Mouse (Mus musculus) hindbrain, embryonic 15.5 days (tissue): ENCODE data around the gene Acsm2. TPM values are rescaled to one million over a fixed set of nuclear protein-coding genes. Genes with fewer than 3 reads are reported as not detected.

Source experiments
- ATAC-seq: fragments of 200-750 bp; cut with Nextera tagmentation; 2 replicates; pipeline ENCODE4 v1.8.0; 2017; ENCODE audit warnings: low read depth, moderate number of reproducible peaks, moderate TSS enrichment; ENCODE audit not compliant: low FRiP score
- H3K27ac ChIP-seq: fragments of 300-500 bp; sonication (generic); replicated peaks from 2 replicates; pipeline ENCODE4 v1.5.1; 2015; ENCODE audit warnings: mild to moderate bottlenecking, inconsistent platforms
- H3K27me3 ChIP-seq: fragments of 300-500 bp; sonication (generic); 2 replicates; pipeline ENCODE4 v1.6.1; 2015; ENCODE audit warnings: control low read depth, inconsistent platforms
- H3K36me3 ChIP-seq: fragments of 300-500 bp; sonication (generic); 2 replicates; pipeline ENCODE4 v1.6.1; 2015; ENCODE audit warnings: control low read depth, inconsistent platforms
- H3K4me1 ChIP-seq: fragments of 300-500 bp; sonication (generic); replicated peaks from 2 replicates; pipeline ENCODE4 v1.6.1; 2015; ENCODE audit warnings: control low read depth, inconsistent platforms
- H3K4me2 ChIP-seq: fragments of 300-500 bp; sonication (generic); 2 replicates; pipeline ENCODE4 v1.6.1; 2015; ENCODE audit warnings: moderate library complexity, mild to moderate bottlenecking, inconsistent platforms
- H3K4me3 ChIP-seq: fragments of 300-500 bp; sonication (generic); 2 replicates; pipeline ENCODE4 v1.5.1; 2015; ENCODE audit warnings: mild to moderate bottlenecking, inconsistent platforms
- H3K9ac ChIP-seq: fragments of 300-500 bp; sonication (generic); 2 replicates; pipeline ENCODE4 v1.6.1; 2015; ENCODE audit warnings: inconsistent platforms
- H3K9me3 ChIP-seq: fragments of 300-500 bp; sonication (generic); 2 replicates; pipeline ENCODE4 v1.6.1; 2016; ENCODE audit warnings: control low read depth, inconsistent platforms
- WGBS: fragments of 180-500 bp; shearing (Covaris S2); methylation state at CpG from one replicate; pipeline ENCODE4 v1.1.7; 2015; 5-methylcytosine and 5-hydroxymethylcytosine counted together
- polyA plus RNA-seq: library from polyadenylated mRNA; unstranded; fragments of >200 nt; fragmentation: Nextera tagmentation; extraction: Ambion mirVana; gene quantifications from 2 replicates; pipeline ENCODE4 v1.2.1, GENCODE M21; 2015

Acsm2 gene
- polyA plus RNA-seq, 1 experiment from 2014 or later: 0.13 TPM

- Histone ChIP-seq H3K4me3 (no peak overlapping the region), H3K9me3 (no peaks in the 10 kb centered on the region), H3K4me2 (no peak overlapping the region), H3K36me3 (no peaks in the 10 kb centered on the region), H3K9ac (no peak overlapping the region), H3K27ac (no peak overlapping the region), H3K4me1 (no peaks in the 10 kb centered on the region), H3K27me3 (no peaks in the 10 kb centered on the region)
- WGBS: 89% methylated on average over 3 of the region's 3 CpGs
- no peak for ATAC-seq
Measured at GRCm38 (mm10) chr7:119594530-119595107, 40.5 kb downstream of the Acsm2 start.

GRCm38 (mm10) chr7:119595306-119595705 lies 41.2 kb downstream of the Acsm2 start:
- ATAC-seq: no peak
- 28% methylated on average over 1 of the region's 1 CpGs for WGBS

DNA sequence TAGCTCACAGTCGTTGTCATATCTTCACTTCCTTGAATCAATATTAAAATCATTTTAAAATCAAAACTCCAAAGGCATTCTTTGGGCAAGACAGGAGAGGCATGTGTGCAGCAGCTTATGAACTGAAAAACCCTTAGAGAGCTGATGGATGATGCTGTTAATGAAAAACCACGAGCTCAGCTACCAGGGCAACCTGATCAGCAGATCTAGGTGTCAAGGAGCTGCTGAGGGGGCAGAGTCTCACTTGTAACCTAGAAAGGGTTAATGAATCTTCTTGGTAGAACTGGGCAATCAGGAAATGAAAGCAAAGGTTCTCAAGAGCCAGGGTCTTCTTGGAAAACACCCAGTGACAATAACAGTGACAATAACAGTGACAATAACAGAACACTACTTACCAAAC lies 42.4 kb downstream of the Acsm2 start:
- no peak for ATAC-seq
- H3K36me3 ChIP-seq: no peaks in the 10 kb centered on the region
- 69% methylated on average over 2 of the region's 2 CpGs for WGBS

More at GRCm38 (mm10) chr7:119595306-119595705, 41.2 kb downstream of the Acsm2 start:
- Histone ChIP-seq H3K4me2 (no peak overlapping the region), H3K27ac (no peak overlapping the region), H3K4me3 (no peak overlapping the region), H3K36me3 (no peaks in the 10 kb centered on the region), H3K9ac (no peak overlapping the region), H3K9me3 (no peaks in the 10 kb centered on the region), H3K4me1 (no peaks in the 10 kb centered on the region), H3K27me3 (no peaks in the 10 kb centered on the region)

DNA sequence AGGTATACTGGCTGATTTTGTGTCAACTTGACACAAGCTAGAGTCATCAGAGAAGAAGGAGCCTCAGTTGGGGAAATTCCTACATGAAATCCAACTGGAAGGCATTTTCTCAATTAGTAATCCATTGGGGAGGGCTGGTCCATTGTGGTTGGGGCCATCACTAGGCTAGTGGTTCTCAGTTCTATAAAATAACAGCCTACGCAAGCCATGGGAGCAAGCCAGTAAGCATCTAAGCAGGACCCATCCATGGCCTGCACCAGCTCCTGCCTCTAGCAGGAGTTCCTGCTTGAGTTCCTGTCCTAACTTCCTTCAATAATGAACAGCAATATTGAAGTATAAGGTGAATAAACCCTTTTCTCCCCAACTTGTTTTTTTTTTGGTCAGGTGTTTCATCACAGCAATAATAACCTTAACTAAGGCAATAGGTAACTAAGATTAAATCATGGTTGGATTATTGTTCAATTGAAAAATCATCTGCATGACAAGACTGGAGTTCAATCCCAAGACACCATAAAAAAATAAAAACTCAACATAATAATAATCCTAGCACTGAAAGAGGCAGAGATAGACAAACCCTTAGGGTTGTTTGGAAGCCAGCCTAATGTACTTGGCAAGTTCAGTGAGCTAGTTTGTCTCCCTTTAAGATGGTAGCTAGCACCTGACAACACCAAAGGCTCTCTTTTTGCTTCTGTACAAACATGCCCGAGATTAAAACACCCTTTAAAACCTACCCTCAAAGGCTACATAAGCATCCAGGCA lies 47.2 kb downstream of the Acsm2 start:
- Histone ChIP-seq H3K4me1 (no peaks in the 10 kb centered on the region), H3K36me3 (no peaks in the 10 kb centered on the region), H3K9ac (no peak overlapping the region), H3K4me3 (no peak overlapping the region), H3K27ac (no peak overlapping the region), H3K9me3 (no peaks in the 10 kb centered on the region), H3K27me3 (no peaks in the 10 kb centered on the region), H3K4me2 (no peak overlapping the region)
- ATAC-seq: no peak
- 88% methylated on average over 2 of the region's 2 CpGs for WGBS

More for the DNA sequence above, 42.4 kb downstream of the Acsm2 start:
- no peaks in the 10 kb centered on the region for H3K27me3 ChIP-seq
- no peak overlapping the region for H3K9ac ChIP-seq
- no peaks in the 10 kb centered on the region for H3K9me3 ChIP-seq
- no peak overlapping the region for H3K4me3 ChIP-seq
- H3K4me2 ChIP-seq: no peak overlapping the region
- no peaks in the 10 kb centered on the region for H3K4me1 ChIP-seq
- H3K27ac ChIP-seq: no peak overlapping the region

DNA sequence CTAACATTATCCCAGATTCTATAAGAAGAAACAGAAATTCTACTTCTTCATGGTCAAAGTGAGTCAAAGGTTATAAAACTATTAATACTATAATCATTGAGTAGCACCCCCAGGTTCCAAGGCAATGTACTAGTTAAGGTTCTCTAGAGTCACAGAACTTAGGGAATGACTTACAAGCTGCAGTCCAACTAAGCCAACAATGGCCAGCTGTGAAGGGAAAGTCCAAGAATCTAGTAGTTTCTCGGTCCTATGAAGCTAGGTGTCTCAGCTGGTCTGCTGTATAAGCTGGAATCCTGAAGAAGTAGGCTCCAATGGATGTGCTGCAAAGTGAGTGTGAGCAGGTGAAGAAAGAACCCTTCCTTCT lies 47.8 kb downstream of the Acsm2 start:
- Histone ChIP-seq H3K4me2 (no peak overlapping the region), H3K9ac (no peak overlapping the region), H3K4me1 (no peaks in the 10 kb centered on the region), H3K27ac (no peak overlapping the region), H3K36me3 (no peaks in the 10 kb centered on the region), H3K27me3 (no peaks in the 10 kb centered on the region), H3K9me3 (no peaks in the 10 kb centered on the region), H3K4me3 (no peak overlapping the region)
- 81% methylated on average over 1 of the region's 1 CpGs for WGBS
- ATAC-seq: no peak

DNA sequence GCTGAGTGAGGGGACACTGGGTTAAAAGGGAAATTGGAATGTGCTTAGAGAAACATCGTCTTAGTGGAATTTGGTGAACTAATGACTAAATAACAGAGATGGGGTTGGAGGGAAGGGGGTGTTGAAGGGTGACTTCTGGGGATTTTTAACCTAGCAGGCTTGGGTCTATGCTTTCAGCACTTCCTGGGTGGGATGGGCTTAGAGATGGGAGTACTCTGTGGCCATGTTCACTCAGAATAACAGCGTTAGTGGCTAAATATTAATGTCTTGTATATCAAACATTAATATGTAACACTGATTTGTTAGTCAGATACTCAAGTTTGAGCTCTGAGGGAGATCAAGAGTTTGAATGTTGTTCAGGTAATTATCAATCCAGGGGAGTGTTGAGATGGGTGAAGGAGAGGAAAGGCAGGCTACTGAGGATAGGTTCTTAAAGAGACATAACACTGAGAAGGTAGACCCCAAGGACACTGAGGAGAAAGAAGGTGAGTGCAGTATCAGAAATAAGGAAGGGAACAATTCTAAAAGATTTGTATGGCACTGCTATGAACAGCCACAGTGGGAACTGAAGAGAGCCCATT lies 50.9 kb downstream of the Acsm2 start:
- H3K9ac ChIP-seq: no peak overlapping the region
- no peaks in the 10 kb centered on the region for H3K9me3 ChIP-seq
- ATAC-seq: no peak
- H3K4me1 ChIP-seq: no peaks in the 10 kb centered on the region
- no peak overlapping the region for H3K4me2 ChIP-seq
- no peak overlapping the region for H3K27ac ChIP-seq
- H3K4me3 ChIP-seq: no peak overlapping the region
- H3K36me3 ChIP-seq: no peaks in the 10 kb centered on the region
- no peaks in the 10 kb centered on the region for H3K27me3 ChIP-seq
- WGBS: 89% methylated on average over 2 of the region's 2 CpGs

DNA sequence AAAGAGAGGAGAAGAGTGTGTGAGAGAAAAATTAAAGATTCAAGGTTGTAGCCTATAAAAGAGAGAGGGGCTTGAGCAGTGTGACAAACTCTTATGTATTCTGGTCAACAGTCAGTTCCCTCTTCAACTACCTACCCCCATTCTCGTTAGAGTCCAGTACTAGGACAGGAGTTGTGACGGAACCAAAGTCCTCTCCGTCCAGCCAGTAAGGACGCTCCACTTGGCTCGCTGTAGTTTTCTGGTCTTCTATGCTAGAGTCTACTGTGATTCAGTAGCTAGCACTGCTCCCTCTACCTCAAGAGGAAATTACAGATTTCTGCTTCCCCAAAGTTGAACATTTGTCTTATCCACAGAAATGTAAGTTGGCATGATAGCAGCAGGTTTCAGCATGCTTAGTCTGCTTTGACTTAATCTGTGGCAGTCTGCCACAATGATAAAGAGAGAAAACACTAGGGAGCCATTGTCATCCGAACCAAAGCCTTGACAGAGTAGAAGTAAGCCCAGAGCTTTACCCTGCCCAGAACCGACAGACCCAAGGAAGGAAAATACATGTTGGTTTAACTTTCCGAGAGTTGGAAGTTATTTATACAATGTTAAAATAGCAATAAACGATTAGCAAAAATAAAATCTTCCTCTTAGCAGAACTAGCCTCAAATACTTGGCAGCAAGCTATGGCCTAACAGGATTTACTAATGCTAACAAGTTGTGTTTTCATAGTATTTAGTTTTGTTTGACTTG lies 52.0 kb downstream of the Acsm2 start:
- Histone ChIP-seq H3K9me3 (no peaks in the 10 kb centered on the region), H3K4me1 (no peaks in the 10 kb centered on the region), H3K4me2 (no peak overlapping the region), H3K4me3 (no peak overlapping the region), H3K9ac (no peak overlapping the region), H3K27me3 (no peaks in the 10 kb centered on the region), H3K36me3 (no peaks in the 10 kb centered on the region), H3K27ac (no peak overlapping the region)
- WGBS: 82% methylated on average over 9 of the region's 9 CpGs
- ATAC-seq: no peak

DNA sequence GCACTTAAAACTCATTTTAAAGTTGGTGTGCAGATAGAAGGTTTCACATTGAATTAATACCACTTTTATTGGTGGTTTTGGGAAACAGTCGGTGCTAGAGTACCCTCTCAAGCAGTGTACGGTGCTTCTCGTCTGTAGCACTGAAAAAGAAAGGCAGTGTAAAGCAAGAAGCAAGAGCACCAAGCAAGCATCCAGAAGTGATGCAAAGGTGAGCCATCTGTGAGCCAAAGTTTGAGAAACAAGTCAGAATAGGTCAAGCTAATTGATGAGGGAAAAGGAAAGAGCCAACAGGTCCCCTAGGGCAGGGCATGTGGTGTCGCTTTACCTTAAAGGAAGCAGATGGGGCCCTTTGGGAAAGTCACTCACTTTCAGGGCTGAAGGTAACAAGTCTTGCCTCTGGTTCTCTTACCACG lies 52.5 kb downstream of the Acsm2 start, which contains the start of gene Acsm1:
Gene Acsm1, plus strand, starts transcription at position 363 of the 413 bp plus-strand sequence.
- Histone ChIP-seq H3K9ac (no peak within 1 kb of the TSS), H3K4me3 (no peak within 1 kb of the TSS), H3K27ac (no peak within 1 kb of the TSS), H3K36me3 (no peaks in the 10 kb centered on the region), H3K27me3 (no peaks in the 10 kb centered on the region), H3K9me3 (no peaks in the 10 kb centered on the region), H3K4me2 (no peak within 1 kb of the TSS), H3K4me1 (no peaks in the 10 kb centered on the region)
- 90% methylated on average over 5 of the region's 5 CpGs for WGBS
- ATAC-seq: no peak

DNA sequence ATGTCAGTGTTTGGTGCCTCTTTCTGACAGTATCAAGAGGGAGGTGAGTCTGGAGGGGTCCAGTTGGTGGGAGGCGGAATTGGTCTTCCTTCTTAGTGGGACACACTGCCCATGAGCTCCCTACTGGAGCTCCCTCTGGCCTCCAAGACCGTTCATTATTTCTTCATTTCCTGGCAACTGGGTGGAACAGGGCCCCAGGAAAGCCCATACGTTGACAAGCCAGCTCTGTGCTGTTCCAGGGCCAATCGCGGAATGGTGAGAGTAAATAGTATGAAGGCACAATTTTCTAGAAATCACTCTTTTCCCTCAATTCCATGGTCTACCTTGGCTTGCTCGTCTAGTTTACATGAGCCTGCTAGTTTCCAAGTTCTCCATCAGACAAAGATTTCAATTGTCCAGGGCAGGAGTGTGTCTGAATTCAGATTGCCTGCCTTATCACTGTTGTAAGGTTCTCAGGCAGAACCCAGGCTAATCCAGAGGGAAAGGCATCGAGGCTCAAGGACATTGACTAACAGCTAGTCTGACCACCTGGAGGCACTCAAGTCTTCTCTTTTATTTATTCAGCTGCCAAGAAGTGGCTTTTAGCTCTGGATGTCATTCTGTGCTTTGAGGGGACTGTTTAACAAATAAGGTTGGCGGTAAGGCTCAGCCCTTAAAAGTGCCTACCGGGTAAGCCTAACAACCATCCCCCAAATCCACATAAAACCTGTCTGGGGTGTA lies 53.8 kb downstream of the Acsm2 start:
- no peak overlapping the region for H3K27ac ChIP-seq
- no peaks in the 10 kb centered on the region for H3K36me3 ChIP-seq
- H3K9me3 ChIP-seq: no peaks in the 10 kb centered on the region
- ATAC-seq: no peak
- H3K4me2 ChIP-seq: no peak overlapping the region
- H3K4me1 ChIP-seq: no peaks in the 10 kb centered on the region
- H3K4me3 ChIP-seq: no peak overlapping the region
- 87% methylated on average over 9 of the region's 9 CpGs for WGBS
- no peak overlapping the region for H3K9ac ChIP-seq
- no peaks in the 10 kb centered on the region for H3K27me3 ChIP-seq

GRCm38 (mm10) chr7:119616531-119616930 lies 62.4 kb downstream of the Acsm2 start:
- 75% methylated on average over 1 of the region's 1 CpGs for WGBS
- ATAC-seq: no peak
- H3K9ac ChIP-seq: no peak overlapping the region
- no peaks in the 10 kb centered on the region for H3K27me3 ChIP-seq
- no peaks in the 10 kb centered on the region for H3K4me1 ChIP-seq
- H3K27ac ChIP-seq: no peak overlapping the region
- no peaks in the 10 kb centered on the region for H3K9me3 ChIP-seq
- H3K4me2 ChIP-seq: no peak overlapping the region
- no peak overlapping the region for H3K4me3 ChIP-seq
- no peaks in the 10 kb centered on the region for H3K36me3 ChIP-seq

DNA sequence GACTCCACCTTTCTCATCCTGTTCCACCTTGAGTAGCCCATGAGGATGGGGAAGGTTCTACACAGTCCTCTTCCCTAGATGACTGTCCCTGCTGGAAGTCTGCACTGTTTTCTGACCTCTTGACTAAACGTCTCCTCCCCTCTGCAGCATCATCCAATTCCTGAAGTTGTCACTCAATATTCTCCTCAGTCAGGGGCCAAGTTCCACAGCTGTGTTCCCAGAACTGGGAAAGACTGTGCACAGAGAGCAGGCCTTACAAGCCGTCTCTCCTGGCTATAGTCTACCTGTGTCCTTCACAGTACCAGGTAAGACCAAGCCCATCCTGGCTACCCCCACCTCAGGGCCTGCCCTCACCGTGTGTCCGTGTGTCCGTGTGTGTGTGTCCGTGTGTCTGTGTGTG lies 63.5 kb downstream of the Acsm2 start:
- no peak for ATAC-seq
- 87% methylated on average over 6 of the region's 6 CpGs for WGBS
- Histone ChIP-seq H3K4me1 (no peaks in the 10 kb centered on the region), H3K4me2 (no peak overlapping the region), H3K9ac (no peak overlapping the region), H3K27me3 (no peaks in the 10 kb centered on the region), H3K27ac (no peak overlapping the region), H3K36me3 (no peaks in the 10 kb centered on the region), H3K4me3 (no peak overlapping the region), H3K9me3 (no peaks in the 10 kb centered on the region)
